Mouse (Mus musculus) liver, embryonic 13.5 days (tissue): Measurements from ENCODE around the gene Pramef20. TPM values are rescaled to one million over a fixed set of nuclear protein-coding genes. Genes with fewer than 3 reads are reported as not detected.
"Not testable (repeated sequence)": the region's sequence is repeated elsewhere in the genome, so short reads cannot be mapped to it uniquely, and the experiment has no call there.

Experiments used
- ATAC-seq: fragments of 200-750 bp; cut with Nextera tagmentation; 2 replicates; pipeline ENCODE4 v1.8.0; 2017; ENCODE audit warnings: low read depth, mild to moderate bottlenecking, moderate number of reproducible peaks, moderate library complexity
- DNase-seq: peaks from one replicate; pipeline ENCODE4 v3.0.0; 2022
- H3K27ac ChIP-seq: fragments of 300-500 bp; sonication (generic); 2 replicates; pipeline ENCODE4 v1.5.1; 2015; ENCODE audit warnings: moderate library complexity, mild to moderate bottlenecking, inconsistent platforms
- H3K27me3 ChIP-seq: fragments of 300-500 bp; sonication (generic); 2 replicates; pipeline ENCODE4 v1.6.1; 2015; ENCODE audit warnings: mild to moderate bottlenecking, inconsistent platforms
- H3K36me3 ChIP-seq: fragments of 300-500 bp; sonication (generic); 2 replicates; pipeline ENCODE4 v1.6.1; 2015; ENCODE audit warnings: mild to moderate bottlenecking, inconsistent platforms
- H3K4me1 ChIP-seq: fragments of 300-500 bp; sonication (generic); replicated peaks from 2 replicates; pipeline ENCODE4 v1.6.1; 2015; ENCODE audit warnings: inconsistent platforms
- H3K4me2 ChIP-seq: fragments of 300-500 bp; sonication (generic); 2 replicates; pipeline ENCODE4 v1.6.1; 2015; ENCODE audit warnings: inconsistent platforms, mild to moderate bottlenecking, moderate library complexity
- H3K4me3 ChIP-seq: fragments of 300-500 bp; sonication (generic); replicated peaks from 2 replicates; pipeline ENCODE4 v1.5.1; 2015; ENCODE audit warnings: mild to moderate bottlenecking, inconsistent platforms
- H3K9ac ChIP-seq: fragments of 300-500 bp; sonication (generic); 2 replicates; pipeline ENCODE4 v1.6.1; 2015; ENCODE audit warnings: mild to moderate bottlenecking, inconsistent platforms
- H3K9me3 ChIP-seq: fragments of 300-500 bp; sonication (generic); replicated peaks from 2 replicates; pipeline ENCODE4 v1.6.1; 2016; ENCODE audit warnings: inconsistent platforms
- WGBS: fragments of 180-500 bp; shearing (Covaris S2); methylation state at CpG from one replicate; pipeline ENCODE4 v1.1.7; 2015; ENCODE audit not compliant: insufficient replicate concordance; 5-methylcytosine and 5-hydroxymethylcytosine counted together
- polyA plus RNA-seq: library from polyadenylated mRNA; unstranded; fragments of >200 nt; fragmentation: Nextera tagmentation; extraction: Ambion mirVana; gene quantifications from 2 replicates; pipeline ENCODE4 v1.2.1, GENCODE M21; 2015

Gene Pramef20
- not detected in 2 replicates for polyA plus RNA-seq

DNA sequence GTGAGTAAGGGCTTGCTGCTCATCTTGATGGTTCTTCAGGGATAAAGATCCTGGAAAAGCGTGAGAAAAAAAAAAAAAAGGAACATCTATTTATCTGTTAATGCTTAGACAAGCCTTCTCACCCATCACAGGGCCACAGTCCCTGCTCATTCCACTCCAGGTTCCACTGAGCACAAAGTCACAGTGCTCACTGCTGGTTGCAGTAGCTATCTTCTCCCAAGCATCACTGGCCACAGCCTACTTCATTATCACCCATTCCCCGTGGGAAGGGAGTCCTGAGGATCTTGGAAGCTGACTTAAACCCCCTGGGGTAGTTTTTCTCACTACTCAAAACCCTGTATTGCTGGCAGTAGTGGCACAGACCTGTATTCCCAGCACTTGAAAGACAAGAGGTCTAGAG lies at the start of gene Pramef20:
Gene Pramef20 (minus strand): TSS at position 23 of the 400 bp plus-strand sequence.
- H3K9ac ChIP-seq = no peak within 1 kb of the TSS
- no peaks in the 10 kb centered on the region for H3K36me3 ChIP-seq
- no peaks in the 10 kb centered on the region for H3K27me3 ChIP-seq
- ATAC-seq = no peak
- H3K4me2 ChIP-seq = no peak within 1 kb of the TSS
- H3K9me3 ChIP-seq = no peaks in the 10 kb centered on the region
- no peak within 1 kb of the TSS for H3K27ac ChIP-seq
- no peak within 1 kb of the TSS for H3K4me3 ChIP-seq
- H3K4me1 ChIP-seq = no peaks in the 10 kb centered on the region
- 20% methylated on average over 2 of the region's 2 CpGs for WGBS
- no peak for DNase-seq

DNA sequence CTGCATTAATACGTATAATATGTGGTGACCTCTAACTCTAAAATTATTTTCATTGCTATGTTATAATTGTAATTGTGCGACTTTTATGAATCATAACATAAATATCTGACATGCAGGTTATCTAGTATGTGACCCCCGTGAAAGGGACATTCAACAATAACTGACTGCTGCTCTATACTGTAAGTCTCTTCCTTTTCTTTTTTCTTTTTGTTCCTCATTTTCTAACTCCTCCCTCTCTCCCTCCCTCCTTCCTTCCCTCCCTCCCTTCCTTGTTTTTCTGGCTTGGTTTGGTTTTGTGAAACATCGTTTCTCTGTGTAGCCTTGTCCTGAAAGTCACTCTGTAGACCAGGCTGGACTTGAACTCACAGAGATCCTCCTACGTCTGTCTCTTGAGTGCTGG lies 46.9 kb upstream of the Pramef20 start:
- no peak overlapping the region for H3K27ac ChIP-seq
- no peak overlapping the region for H3K4me3 ChIP-seq
- 41% methylated on average over 5 of the region's 5 CpGs for WGBS
- no peaks in the 10 kb centered on the region for H3K36me3 ChIP-seq
- H3K9me3 ChIP-seq = no peaks in the 10 kb centered on the region
- no peak for ATAC-seq
- no peak overlapping the region for H3K4me2 ChIP-seq
- no peaks in the 10 kb centered on the region for H3K27me3 ChIP-seq
- H3K9ac ChIP-seq = no peak overlapping the region
- no peaks in the 10 kb centered on the region for H3K4me1 ChIP-seq
- DNase-seq = no peak

- ATAC-seq (no peak), DNase-seq (no peak)
- Histone ChIP-seq H3K4me1 (no peaks in the 10 kb centered on the region), H3K9me3 (no peaks in the 10 kb centered on the region), H3K27me3 (no peaks in the 10 kb centered on the region), H3K4me2 (no peak overlapping the region), H3K27ac (no peak overlapping the region), H3K36me3 (no peaks in the 10 kb centered on the region), H3K9ac (no peak overlapping the region), H3K4me3 (no peak overlapping the region)
These were observed 42.9 kb upstream of the Pramef20 start for GRCm38 (mm10) chr4:144420644-144421043.

DNA sequence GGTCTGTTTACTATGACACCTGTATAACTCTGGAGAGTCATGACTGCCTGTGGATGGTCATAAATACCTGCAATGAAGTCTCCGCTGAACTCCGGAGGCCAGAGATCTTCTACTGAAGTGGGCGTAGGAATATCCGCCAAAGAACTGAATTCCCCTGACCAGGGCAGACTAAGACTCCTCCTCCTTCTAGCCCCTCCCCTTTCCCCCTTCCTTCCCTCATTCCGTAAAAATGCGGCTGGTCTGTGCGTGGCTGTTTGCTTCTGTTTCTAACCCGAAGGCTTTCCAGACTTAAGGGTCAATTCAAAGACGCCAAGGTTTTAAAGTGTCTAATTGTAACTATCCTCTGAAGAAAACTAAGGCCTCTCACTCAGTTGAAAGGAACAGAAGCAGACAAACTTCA lies 30.6 kb upstream of the Pramef20 start, which contains the start of gene Pramef12:
Gene Pramef12 (minus strand): TSS at position 175 of the 400 bp plus-strand sequence.
- Histone ChIP-seq H3K27me3 (no peaks in the 10 kb centered on the region), H3K4me2 (no peak within 1 kb of the TSS), H3K4me3 (no peak within 1 kb of the TSS), H3K9me3 (no peaks in the 10 kb centered on the region), H3K4me1 (no peaks in the 10 kb centered on the region), H3K27ac (no peak within 1 kb of the TSS), H3K36me3 (no peaks in the 10 kb centered on the region), H3K9ac (no peak within 1 kb of the TSS)
- DNase-seq = no peak
- ATAC-seq = no peak
- 52% methylated on average over 9 of the region's 9 CpGs for WGBS

DNA sequence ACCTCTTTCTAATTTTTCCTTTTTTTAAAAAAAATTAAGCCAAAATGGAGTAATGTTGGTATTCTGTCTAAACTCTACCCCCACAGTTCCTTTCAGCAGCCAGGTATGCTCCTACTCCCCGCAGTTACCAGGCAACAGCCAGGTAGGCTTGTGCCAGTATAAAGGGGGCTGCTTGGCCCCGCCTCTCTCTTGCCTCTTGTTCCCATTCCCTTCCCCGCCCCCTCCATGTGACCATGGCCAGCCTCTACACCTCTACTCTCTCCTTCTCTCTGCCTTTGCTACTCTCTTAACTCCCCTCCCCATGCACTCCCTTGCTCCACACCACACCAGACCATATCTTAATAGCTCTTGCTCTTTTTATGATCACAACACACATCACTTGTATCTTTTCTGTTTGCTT lies 28.5 kb upstream of the Pramef20 start:
- Histone ChIP-seq H3K4me2 (no peak overlapping the region), H3K9me3 (no peaks in the 10 kb centered on the region), H3K27ac (no peak overlapping the region), H3K9ac (no peak overlapping the region), H3K4me3 (no peak overlapping the region), H3K4me1 (no peaks in the 10 kb centered on the region), H3K36me3 (no peaks in the 10 kb centered on the region), H3K27me3 (no peaks in the 10 kb centered on the region)
- WGBS = 49% methylated on average over 3 of the region's 3 CpGs
- DNase-seq (no peak), ATAC-seq (no peak)

DNA sequence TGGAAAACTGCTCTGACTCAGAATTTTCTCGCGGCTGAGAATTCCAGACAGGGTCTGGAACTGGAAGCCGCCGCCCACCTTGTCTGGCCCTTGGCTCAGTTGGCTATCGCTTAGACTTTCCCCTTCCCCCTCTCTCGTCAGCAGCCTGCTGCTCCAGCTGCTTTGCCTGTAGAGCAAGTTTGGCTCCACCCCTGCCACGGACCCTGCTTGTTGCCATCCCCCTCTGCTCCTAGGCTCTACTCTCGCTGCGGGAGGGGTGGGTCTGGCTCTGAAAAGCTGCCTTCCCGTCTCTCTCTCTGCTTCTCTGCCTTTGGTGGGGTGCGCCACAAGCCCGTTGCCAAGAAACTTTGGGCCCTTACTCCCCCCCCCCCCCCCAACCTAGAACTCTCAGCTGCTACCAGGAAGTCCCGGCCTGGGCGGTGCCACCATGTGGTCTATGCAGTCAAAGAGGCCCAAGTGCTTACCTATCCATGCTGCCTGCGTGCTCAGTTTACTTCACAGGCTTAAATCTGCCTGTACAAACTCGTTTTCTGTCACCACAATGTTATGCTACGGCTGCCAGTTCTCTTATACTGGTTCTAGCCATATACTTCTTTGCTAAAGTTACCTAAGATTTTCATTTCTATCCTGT lies 26.8 kb upstream of the Pramef20 start:
- Histone ChIP-seq H3K27ac (no peak overlapping the region), H3K4me3 (peak overlapping the region; percentile 19), H3K9me3 (no peaks in the 10 kb centered on the region), H3K4me1 (no peaks in the 10 kb centered on the region), H3K27me3 (no peaks in the 10 kb centered on the region), H3K9ac (no peak overlapping the region), H3K36me3 (no peaks in the 10 kb centered on the region), H3K4me2 (peak overlapping the region; percentile 44)
- peak; percentile 41; the same call in 1 of the 2 replicates for ATAC-seq
- 5% methylated on average over 17 of the region's 17 CpGs for WGBS
- no peak for DNase-seq

DNA sequence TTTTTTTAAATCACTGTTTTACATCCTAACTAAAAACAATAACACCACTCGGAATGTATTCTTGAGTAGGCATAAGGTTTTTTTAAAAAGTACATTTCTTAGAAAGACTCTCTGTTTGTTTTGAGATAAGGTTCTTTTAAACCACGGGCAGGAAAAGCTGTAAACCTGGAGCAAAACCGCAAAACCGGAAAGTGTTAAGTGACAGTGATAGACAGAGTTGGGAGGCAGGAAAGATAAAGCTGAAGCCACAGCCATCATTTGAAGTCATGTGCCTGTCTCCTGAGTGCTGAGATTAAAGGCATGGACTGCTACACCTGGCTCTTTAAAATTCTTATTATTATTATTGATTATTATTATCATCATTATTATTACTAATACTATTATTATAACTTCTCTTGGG lies 25.0 kb upstream of the Pramef20 start:
- H3K9ac ChIP-seq = no peak overlapping the region
- H3K36me3 ChIP-seq = no peaks in the 10 kb centered on the region
- no peaks in the 10 kb centered on the region for H3K27me3 ChIP-seq
- H3K9me3 ChIP-seq = no peaks in the 10 kb centered on the region
- ATAC-seq (no peak), DNase-seq (no peak)
- no peaks in the 10 kb centered on the region for H3K4me1 ChIP-seq
- 3% methylated on average over 4 of the region's 4 CpGs for WGBS
- no peak overlapping the region for H3K27ac ChIP-seq
- no peak overlapping the region for H3K4me3 ChIP-seq
- H3K4me2 ChIP-seq = no peak overlapping the region

GRCm38 (mm10) chr4:144396316-144396715 lies 18.6 kb upstream of the Pramef20 start:
- H3K9ac ChIP-seq = no peak overlapping the region

DNA sequence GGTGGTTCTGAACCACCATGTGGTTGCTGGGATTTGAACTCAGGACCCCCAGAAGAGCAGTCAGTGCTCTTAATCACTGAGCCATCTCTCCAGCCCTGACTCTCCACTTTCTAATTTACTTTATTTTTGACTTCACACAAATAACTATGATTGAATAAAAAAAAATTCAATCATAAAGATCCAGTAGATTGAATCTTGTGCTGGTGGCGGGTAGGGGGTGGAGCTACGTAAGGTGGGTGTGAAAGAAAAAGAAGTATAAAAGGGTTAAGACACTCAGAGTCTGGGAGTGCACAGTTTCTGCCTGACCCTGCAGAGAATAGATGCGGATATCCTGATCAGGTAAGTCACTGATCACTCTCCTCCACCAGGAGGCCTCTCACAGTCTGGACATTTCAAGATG lies 20.1 kb downstream of the Pramef20 start, which contains the start of gene Gm13119:
Gene Gm13119 (plus strand): TSS at position 301 of the 400 bp plus-strand sequence.
- H3K9me3 ChIP-seq, ATAC-seq, H3K4me1 ChIP-seq, DNase-seq, H3K4me3 ChIP-seq, H3K36me3 ChIP-seq, H3K4me2 ChIP-seq, H3K27me3 ChIP-seq, H3K27ac ChIP-seq, H3K9ac ChIP-seq: not testable (repeated sequence)
- 59% methylated on average over 3 of the region's 3 CpGs for WGBS

More at GRCm38 (mm10) chr4:144396316-144396715, 18.6 kb upstream of the Pramef20 start:
- Histone ChIP-seq H3K27ac (no peak overlapping the region), H3K36me3 (no peaks in the 10 kb centered on the region), H3K27me3 (no peaks in the 10 kb centered on the region), H3K4me2 (no peak overlapping the region), H3K4me3 (no peak overlapping the region), H3K9me3 (no peaks in the 10 kb centered on the region), H3K4me1 (no peaks in the 10 kb centered on the region)
- 23% methylated on average over 3 of the region's 3 CpGs for WGBS
- DNase-seq (no peak), ATAC-seq (no peak)

GRCm38 (mm10) chr4:144335856-144336255 lies 41.9 kb downstream of the Pramef20 start:
- 64% methylated on average over 2 of the region's 3 CpGs for WGBS
- not testable (repeated sequence) for H3K9me3 ChIP-seq, H3K9ac ChIP-seq, H3K4me3 ChIP-seq, H3K4me1 ChIP-seq, H3K36me3 ChIP-seq, H3K4me2 ChIP-seq, DNase-seq, H3K27me3 ChIP-seq, ATAC-seq, H3K27ac ChIP-seq

DNA sequence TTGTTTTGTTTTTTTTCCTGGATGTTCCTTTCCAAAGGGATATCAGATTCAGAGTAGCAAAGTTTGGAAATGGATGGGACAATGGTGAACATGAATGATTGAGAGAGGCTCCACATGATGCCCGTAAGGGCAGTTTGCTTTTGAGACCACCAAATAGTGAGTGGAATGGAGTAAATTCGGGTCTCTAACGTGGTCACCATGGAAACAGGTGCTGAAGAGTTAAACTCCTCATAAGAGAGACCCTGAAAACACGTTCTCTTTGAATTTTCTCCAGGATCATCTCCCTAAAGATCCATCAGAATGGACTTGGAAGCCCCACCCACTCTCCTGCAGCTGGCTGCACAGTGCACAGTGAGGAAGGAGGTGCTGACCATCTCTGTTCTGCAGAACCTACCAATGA lies 47.8 kb downstream of the Pramef20 start, which contains the start of gene Gm13128:
Gene Gm13128 (plus strand): TSS at position 301 of the 400 bp plus-strand sequence.
- H3K27me3 ChIP-seq = not testable (repeated sequence)

More for the DNA sequence above, 47.8 kb downstream of the Pramef20 start, which contains the start of gene Gm13128:
- 35% methylated on average over 4 of the region's 4 CpGs for WGBS
- not testable (repeated sequence) for H3K4me2 ChIP-seq, H3K27ac ChIP-seq, H3K4me1 ChIP-seq, ATAC-seq, H3K9me3 ChIP-seq, DNase-seq, H3K9ac ChIP-seq, H3K4me3 ChIP-seq, H3K36me3 ChIP-seq
